Mouse (Mus musculus) forelimb bud, embryonic 11.5 days (tissue): ENCODE measurements around the gene Prx.

Experiments used
- DNase-seq: peaks from one replicate; pipeline ENCODE4 v3.0.0-alpha.2; 2012; ENCODE audit warnings: low read depth, low spot score

Gene Prx

DNA sequence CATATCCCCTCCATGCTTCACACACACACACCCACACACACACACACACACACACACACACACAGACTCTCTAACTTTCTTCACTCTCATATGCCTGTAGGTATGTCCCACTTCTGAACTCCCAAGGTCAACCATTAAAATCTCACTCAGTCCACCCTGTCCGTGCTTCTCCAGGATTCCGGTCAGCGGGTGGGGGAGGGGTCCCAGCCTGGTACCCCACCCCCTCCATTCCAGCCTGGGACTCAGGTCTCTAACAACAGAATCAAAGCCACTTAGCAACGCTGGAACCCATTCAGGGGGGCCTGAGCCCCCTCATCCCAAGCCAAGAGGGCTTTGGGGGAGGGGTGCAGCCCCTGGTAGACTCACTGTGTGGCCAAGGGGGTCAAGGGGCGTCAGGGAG is 23.8 kb downstream of the Prx start, which contains the start of gene Hipk4:
Hipk4 (plus strand) TSS at position 301 of the 400 bp plus-strand sequence.
- no peak for DNase-seq

DNA sequence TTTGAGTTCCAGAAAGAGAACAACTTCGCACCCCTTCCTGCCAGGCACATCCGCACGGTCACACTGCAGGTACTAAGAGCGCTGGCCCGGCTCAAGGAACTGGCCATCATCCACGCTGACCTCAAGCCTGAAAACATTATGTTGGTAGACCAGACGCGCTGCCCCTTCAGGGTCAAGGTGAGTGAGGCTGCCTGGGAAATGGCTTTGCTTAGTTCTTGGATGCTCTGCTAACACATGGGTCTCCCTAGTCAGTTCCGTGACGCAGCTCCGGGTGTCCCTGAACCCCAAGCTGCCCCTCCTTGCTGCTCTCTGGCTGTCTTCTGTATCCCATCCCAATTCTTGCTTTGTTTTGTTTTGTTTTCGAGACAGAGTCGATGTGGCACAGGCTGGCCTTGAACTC is 24.7 kb downstream of the Prx start:
- DNase-seq: no peak

DNA sequence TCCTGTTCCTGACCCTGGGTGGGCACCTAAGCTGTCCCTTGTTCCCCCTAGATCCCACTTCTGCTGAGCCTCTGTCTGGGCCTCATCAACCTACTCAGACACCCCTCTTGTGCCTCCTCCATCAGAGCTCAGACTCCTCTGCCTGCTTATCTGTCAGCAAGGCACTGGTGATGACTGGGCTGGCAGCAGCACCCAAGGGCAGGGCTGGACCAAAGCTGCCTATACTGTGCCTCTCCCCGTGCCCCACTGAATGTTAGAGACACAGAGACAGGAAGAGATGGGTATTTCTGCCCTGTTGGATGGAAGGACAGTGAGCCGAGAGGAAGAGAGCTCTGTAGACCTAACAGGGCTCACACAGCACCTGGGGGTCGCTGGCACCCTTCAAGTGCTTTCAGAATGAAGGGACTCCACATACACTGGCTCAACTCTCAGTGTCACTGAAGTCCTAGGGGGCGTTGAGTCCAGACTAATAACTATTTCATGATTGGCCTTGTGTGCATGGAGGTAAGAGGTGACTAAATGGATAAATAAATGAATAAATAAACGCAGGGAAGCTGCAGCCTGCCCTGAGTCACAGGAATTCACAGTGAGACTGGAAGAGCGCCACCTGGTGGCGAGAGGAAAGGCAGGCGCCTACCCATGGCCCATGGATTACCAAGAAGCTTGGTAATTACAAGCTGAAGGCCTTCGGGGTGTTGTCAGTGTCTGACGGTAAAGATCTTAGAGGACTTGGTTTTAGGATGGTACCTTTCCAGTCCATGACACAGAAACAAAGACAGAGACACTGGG is 27.1 kb downstream of the Prx start:
- peak; percentile 85 for DNase-seq

DNA sequence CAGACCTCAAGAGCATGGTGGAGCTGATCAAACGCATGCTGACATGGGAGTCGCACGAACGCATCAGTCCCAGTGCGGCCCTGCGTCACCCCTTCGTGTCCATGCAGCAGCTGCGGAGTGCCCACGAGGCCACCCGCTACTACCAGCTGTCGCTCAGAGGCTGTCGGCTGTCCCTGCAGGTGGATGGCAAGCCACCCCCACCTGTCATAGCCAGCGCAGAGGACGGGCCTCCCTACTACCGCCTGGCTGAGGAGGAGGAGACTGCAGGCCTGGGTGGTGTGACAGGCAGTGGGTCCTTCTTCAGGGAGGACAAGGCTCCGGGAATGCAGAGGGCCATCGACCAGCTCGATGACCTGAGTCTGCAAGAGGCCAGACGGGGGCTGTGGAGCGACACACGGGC is 29.9 kb downstream of the Prx start:
- no peak for DNase-seq

DNA sequence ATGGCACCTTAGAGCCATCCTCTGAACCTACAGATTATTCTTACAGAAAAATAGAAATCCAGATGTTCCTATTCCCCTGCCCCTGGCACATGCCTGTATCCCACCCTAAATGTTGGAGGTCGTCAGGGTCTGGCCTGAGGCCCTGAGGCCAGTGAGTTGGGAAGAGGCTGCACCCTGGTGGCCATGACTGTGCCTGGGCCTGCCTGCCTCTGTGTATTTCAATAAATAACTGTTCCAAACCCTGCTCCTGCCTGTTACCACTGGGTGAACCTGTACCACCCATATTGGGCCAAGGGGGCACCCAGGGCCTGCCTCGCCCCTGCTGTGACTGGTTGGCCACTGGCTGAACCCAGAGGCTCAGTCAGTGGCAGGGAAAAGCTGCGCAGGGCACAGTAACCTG is 31.8 kb downstream of the Prx start:
- DNase-seq: no peak

DNA sequence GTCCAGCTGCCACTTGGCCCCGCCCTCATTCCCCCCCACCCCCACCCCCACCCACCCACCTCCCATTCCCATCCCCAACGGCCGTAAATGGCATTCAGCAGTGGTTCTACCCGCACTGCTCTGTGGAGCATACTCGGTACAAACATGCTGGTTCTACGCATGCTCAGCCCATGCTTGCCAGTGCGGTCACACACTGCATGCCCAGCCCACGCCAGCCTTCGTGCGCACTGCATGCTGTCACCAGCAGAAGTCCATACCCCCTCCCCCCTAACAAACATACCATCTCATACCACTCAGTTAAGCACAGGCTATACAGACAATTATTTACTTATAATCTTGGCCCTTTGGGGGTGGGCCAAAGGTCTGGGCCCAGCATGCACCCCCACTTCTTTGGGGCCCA is 32.6 kb downstream of the Prx start:
- DNase-seq: no peak

DNA sequence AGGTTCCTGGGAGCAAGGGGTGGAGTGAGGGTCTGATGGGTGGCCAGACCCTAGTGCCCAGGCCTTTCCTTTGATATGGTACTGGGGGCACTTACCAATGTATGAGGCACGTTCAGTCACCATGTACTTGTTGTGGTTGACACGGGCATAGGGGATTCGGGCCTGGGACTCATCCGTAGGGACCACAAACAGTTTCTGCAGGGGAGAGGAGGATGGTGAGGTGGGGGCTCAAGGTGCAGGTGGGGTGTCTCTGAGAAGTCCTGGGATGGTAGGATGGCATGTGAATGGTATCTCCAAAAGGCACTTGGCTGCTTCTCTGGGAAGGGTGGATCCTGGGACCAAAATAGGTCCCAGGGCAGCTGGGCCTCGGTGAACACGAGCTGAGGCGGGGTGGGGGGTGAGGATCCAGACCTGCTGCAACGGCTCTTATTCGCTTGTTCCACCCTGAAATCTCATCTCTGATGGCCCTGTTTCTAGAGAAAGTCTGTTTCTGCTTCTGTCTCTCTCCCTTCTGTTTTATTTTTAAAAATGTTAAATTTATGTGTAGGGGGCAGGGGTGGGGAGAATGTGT is 33.4 kb downstream of the Prx start:
- no peak for DNase-seq

DNA sequence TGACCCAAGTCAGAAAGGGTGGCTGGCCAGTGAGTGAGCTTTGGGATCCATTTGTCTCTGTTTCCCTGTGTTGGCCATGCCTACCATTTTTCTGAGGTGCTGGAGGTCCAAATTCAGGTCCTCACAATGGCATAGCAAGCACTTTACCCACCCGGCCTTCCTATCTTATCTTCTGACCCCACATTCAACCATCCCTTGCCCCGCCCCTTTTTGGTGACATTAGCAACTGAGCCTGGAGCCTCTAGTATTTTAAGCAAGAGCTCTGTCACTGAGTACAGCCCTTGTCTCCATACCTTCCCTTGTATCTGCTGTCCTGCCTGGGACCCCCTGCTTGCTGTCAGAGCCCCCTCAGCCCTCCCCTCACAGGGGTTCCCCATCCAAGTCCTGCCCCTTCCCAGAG is 36.3 kb downstream of the Prx start:
- no peak for DNase-seq

DNA sequence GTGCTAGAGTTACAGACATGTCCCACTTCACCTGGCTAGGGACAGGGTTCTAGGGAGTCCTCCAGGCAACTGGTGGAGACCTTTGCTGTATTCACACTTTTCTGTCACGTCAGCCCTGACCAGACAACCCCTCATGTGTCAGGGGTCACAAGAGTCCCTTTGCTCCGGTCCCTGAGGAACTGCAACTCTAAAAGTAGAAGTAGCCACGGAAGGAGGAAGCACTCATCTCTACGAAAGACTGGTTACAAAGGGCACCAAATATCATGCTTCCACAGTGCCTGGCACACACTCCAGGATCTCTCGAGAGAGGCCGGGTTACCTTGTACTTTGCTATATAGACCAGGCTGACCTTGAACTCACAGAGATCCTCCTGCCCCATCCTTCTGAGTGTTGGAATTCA is 37.5 kb downstream of the Prx start:
- no peak for DNase-seq

DNA sequence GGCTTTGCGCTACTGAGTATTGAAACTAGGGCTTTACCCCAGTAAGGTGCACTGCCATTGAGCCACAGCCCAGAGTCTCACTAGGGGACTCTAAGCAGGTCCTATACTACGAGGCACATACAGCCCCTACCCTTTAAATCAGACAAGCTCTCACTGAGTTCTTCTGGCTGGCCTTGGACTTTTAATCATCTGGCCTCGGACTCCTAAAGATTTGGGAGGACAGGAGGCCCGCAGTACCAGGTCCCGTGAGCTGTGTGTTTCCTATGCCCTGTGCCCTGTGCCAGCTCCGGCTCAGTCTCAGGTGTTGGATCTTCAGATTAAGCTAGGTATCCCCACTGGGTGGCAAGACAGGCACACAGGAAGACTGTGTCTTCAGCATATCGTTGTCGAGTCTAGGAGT is 38.9 kb downstream of the Prx start:
- no peak for DNase-seq

DNA sequence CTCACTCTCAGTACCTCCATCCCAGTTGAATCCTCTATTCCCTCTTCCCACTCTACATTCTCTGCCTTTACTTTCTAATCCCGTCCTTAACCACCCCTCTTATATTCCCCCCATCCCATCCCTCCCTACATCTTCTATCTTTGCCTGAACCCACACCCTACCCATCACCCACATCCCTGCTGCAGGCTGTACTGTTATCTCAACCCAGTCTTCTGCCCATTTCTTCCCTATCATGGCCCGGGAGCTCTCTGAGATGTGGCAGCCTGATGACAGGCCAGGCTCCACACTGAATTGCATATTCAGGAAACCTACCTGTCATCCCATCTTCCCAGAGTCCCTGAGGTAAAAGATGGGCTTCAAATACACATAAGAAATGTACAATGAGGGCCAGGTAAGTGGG is 39.7 kb downstream of the Prx start:
- DNase-seq: no peak

DNA sequence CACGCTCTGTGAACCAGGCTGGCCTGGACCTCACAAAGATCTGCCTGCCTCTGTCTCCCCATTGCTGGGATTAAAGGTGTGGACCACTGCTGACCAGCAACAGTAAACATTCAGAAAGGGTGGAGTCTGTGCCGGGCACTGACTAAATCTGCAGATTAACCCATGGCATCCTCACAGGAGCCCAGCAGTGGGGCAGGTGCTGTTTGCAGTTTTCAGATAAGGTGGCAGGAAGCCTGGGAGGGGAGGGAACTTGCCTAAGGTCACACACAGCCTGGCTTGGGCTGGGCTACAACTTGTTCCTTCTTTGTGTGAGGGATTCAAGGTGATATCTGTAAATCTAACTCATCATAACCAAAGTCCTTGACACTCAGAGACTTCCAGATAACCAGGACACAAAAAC is 41.4 kb downstream of the Prx start:
- DNase-seq: no peak

DNA sequence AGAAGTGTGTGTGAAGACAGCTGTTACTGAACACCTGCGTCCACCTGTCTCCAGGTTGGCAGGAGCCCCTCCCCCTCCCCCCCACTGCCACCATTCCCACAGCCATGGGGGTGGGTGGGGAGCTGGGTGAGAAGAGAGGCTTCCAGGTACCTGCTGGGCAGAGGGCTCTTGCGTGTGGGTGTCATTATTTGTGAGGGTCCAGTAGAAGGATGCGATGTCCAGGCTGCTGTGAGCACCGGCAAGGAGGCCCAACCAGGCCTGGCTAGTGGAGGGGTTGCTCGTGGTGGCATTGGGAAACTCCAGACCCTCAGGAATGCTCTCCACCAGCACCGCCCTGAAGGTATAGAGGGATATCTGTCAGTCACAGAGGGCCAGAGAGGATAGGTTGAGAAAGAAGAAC is 41.8 kb downstream of the Prx start:
- no peak for DNase-seq

DNA sequence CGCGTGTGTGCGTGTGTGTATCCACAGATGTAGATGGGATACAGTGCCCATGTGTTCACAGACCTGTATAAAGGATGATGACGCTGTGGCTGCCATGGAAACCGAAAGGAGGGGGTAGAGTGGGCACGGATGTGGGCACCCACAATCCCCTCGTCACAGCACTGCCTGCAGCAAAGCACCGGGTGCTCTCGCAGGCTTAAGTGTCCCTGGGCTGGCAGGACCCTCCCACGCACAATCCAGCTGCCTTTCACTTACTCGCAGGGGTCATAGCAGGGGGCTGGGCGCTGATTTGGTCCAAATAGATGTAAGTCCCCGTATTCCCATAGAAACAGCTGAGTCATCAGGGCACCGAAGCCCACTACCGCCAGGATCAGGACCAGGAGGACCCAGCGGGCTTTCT is 42.3 kb downstream of the Prx start:
- no peak for DNase-seq

DNA sequence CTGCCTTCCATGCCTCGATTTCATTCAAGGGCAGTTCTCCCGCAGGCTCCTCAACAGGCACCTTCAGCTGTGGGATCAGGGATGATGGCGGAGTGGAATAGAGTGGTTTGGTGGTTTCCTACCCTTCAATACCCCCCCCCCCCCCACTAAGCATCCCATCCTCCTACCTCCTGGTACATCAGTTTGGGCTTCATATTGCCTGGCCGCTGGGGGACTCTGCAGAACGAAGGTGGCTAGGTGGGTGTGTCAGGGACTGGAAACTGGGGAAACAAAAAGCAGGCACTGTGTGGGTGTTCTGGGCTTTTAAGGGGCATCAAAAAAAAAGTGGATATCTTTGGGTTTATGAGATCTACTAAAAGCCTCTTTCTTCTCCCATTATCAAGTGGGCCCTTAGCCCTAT is 42.8 kb downstream of the Prx start:
- no peak for DNase-seq

DNA sequence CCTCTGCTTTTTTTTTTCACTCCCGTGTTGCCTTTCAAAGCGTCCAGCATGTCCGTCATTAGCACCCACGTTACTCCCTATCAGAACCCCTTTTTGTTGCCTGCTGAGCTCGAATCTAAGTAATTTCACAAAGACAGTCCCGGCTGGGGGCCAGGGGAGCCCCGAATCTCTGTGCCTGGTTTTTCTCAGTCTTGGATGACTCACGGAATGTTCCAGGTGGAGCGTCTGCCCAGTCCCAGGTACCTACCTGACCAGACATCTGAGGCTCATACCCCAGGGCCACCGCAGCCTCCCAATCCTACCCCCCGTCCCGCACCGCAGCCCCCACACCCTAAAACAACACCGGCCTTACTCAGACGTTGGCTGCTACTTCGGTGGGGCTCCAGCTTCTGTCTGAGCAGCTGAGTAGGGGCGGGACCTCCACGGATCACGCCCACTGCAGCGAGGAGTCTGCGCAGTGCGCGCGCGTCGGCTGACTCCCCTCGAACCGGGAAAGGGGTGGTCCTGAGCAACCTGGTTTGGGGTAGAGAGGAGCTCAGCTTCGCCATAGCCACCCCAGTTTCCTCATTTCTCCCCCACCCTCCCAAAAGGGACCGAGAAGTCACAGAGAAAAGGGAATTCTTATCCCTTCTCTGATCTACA is 43.4 kb downstream of the Prx start:
- DNase-seq: peak; percentile 72

DNA sequence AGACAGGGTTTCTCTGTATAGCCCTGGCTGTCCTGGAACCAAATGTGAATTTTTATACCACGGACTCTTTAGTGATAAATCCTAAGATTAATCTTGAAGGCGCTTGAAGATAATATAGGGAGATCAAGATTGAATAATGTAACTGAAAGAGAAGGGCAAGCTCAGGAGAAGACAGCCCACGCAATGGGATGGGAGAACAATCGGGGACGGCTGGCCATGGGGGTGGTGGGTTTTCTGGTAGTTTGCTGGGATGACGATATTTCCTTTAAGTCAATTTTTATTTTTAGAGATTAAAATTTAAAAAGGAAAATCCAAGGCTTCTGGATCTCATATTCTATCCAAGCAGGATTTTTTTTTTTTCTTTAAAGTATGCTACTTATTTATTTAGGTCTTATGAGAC is 43.9 kb downstream of the Prx start:
- DNase-seq: no peak

DNA sequence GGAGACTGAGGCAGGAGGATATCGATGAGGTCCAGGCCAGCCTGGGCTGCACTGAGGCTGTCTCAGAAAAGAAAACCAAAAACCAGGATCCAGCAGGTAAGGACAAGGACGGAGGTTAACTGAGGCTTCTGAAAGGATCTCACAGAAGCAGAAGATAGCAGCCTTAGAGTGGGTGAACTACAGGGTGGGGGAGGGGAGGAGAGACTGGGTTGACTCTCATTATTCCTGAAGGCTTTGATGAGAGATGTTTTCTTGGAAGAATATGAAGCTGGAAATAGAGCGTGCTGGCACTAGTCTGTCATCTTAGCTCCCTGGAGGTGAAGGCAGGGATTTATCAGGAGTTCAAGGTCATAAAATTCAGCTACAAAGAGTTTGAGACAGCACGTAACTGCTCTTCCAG is 44.7 kb downstream of the Prx start:
- DNase-seq: no peak

DNA sequence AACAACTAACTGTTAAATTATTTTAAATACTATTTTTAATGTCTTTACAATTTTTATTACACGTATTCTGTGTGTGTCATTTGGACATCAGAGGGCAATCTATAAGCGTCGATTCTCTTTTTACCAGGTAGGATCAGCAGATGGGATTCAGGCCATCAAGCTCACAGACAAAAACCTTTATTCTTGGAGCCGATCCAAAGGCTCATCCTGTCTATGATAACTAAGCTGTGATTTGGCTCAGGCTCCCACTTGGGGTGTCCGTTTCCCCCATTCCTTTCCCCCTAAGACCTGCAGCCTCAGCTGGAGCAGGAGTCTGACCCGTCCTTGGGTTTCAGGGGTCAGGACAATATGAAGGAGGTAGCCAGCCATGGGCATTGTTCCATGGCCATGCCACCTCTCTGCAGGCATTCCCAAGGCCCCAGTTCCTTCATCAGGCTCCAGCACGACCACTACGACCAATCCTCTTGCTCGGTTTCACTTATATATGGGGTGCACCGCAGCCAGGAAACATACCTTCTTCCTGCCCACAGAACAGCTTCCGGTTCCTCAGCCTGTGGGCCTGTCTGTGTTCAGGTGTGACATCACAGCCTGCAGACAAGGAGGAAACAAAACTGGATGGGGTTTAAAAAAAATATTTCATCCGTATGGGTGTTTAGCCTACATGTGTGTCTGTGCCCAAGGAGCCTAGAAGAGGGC is 45.7 kb downstream of the Prx start:
- DNase-seq: no peak

DNA sequence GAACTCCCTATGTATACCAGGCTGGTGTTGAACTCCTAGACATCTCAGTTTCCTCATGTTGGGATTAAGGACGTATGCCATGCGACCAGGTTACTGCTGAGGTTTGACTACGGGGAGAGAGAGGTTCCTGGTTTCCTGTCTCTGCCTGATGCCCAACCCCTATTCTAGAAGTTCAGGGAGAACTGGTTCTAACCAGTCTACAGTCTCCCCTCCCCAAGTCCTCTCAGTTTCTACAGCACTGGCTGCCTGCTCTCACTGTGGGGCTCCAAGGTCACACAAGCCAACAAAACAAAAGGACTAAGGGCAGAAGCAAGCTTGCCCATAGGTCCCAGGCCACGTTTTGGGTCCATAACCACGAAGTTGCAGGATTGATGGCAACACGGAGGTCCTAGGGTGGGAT is 50.5 kb downstream of the Prx start:
- no peak for DNase-seq

DNA sequence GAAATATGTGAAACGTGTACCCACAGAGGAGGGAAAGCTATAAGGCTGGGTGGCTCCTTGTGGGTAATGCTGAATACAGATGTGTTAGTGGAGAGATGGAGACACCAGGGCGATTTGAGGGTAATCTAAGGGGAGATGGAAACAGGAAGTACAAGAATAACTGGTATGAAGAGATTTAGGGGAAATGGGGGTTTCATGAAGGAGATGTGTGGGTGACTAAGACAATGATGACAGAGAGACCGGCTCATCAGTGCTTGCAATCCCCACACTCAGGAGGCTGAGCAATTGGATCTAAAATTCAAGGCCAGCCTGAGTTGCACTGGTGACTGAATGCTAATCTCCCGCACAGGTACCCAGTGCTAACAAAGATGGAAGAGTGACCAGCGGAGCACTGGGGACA is 52.9 kb downstream of the Prx start:
- DNase-seq: no peak

DNA sequence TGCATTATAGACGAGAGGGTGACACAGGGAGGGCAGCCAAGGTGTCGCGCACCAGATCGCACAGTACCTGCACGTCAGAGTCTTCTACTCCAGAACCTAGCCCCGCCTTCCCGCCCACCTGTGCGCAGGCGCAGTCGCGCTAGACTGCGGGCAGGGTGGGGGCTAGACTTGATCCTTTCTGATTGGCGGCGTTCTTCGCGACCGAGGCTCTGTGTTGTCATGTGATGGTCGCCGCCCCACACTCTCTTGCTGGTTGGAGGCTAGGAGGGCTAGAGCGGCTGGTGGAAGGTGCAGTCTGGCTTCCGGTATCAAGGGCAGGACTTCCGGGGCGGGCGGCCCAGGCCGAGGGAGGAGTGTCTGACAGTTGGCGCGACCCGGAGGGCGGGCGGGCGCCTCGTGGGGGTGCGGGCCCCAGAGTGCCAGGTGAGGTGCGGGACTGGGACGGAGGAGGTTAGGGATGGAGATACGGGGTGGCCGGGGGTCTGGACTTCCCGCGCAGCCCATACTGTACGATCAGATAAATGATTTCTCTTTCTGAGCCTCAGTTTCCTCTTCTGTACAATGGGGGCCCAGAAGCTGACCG is 53.9 kb downstream of the Prx start, which contains the start of the genes Pld3 and 2310022A10Rik:
Pld3 (minus strand) TSS at position 288 of the 583 bp plus-strand sequence.
2310022A10Rik (plus strand) TSS at position 303 of the 583 bp plus-strand sequence.
- DNase-seq: peak; percentile 95
